Mouse (Mus musculus) C2C12 (cell line): ENCODE results near the gene Tiam1. TPM values are rescaled to one million over a fixed set of nuclear protein-coding genes. Genes with fewer than 3 reads are reported as not detected.

Source experiments
- H3K27me3 ChIP-seq: one replicate; pipeline ENCODE4 v1.6.1; 2011; ENCODE audit not compliant: control insufficient read depth, insufficient read depth, insufficient read length
- H3K36me3 ChIP-seq: one replicate; pipeline ENCODE4 v1.6.1; 2011; ENCODE audit not compliant: control insufficient read depth, insufficient read depth
- H3K4me3 ChIP-seq: one replicate; pipeline ENCODE4 v1.5.1; 2011; ENCODE audit warnings: mild to moderate bottlenecking, control low read depth; ENCODE audit not compliant: poor library complexity, insufficient read depth, severe bottlenecking
- H3K79me2 ChIP-seq: one replicate; pipeline ENCODE4 v1.6.1; 2011; ENCODE audit not compliant: control insufficient read depth, insufficient read depth
- H3K79me3 ChIP-seq: one replicate; pipeline ENCODE4 v1.6.1; 2011; ENCODE audit warnings: low read depth, control low read depth
- H3ac ChIP-seq: one replicate; pipeline ENCODE3; 2011; ENCODE audit warnings: low read depth; ENCODE audit not compliant: control insufficient read depth, insufficient read length
- CEBPB ChIP-seq: IDR thresholded peaks from one replicate; pipeline ENCODE4 v1.6.1; 2011; ENCODE audit warnings: low read depth, mild to moderate bottlenecking, control low read depth, moderate library complexity
- CTCF ChIP-seq: IDR thresholded peaks from one replicate; pipeline ENCODE4 v1.5.1; 2011; ENCODE audit not compliant: control insufficient read depth, insufficient read depth, insufficient read length
- FOSL1 ChIP-seq: IDR thresholded peaks from one replicate; pipeline ENCODE4 v1.8.0; 2011; ENCODE audit warnings: mild to moderate bottlenecking, low read length; ENCODE audit not compliant: poor library complexity, insufficient read depth, severe bottlenecking
- MAX ChIP-seq: IDR thresholded peaks from one replicate; pipeline ENCODE4 v1.6.1; 2011; ENCODE audit warnings: mild to moderate bottlenecking, control low read depth
- MYOD1 ChIP-seq: IDR thresholded peaks from one replicate; pipeline ENCODE4 v1.6.1; 2011; ENCODE audit warnings: low read depth; ENCODE audit not compliant: control insufficient read depth, insufficient read length
- MYOG ChIP-seq: IDR thresholded peaks from one replicate; pipeline ENCODE4 v1.6.1; 2011; ENCODE audit not compliant: control insufficient read depth, insufficient read length; ENCODE audit errors: extremely low read depth
- USF1 ChIP-seq: IDR thresholded peaks from one replicate; pipeline ENCODE4 v1.6.1; 2011; ENCODE audit warnings: low read depth, mild to moderate bottlenecking, control low read depth, moderate library complexity
- long read RNA-seq, 2 experiments: library from polyadenylated mRNA; unstranded; transcript quantifications; one replicate each; pipeline ENCODE4 v2.0.0; 2019 to 2020
- polyA plus RNA-seq: library from polyadenylated mRNA; unstranded; fragments of >200 nt; fragmentation: generic; extraction: Trizol; gene quantifications from one replicate; pipeline ENCODE4 v1.2.1, GENCODE M21; 2012; ENCODE audit warnings: missing spikeins

Gene Tiam1
- 6.9 TPM for polyA plus RNA-seq
- long read RNA-seq, experiment 1, partial matches to known transcripts = 0 of 1 reads
- long read RNA-seq, experiment 1, other reads (novel, unspliced or antisense) = 1 of 1 reads
- long read RNA-seq, experiment 2, full-length matches to known transcripts = 7 of 21 reads
- long read RNA-seq, experiment 2, partial matches to known transcripts = 8 of 21 reads
- long read RNA-seq, experiment 2, other reads (novel, unspliced or antisense) = 6 of 21 reads

GRCm38 (mm10) chr16:90143760-90144516 lies at the start of gene Tiam1:
Gene Tiam1, minus strand, starts transcription at chr16:90143769.
- H3K79me2 ChIP-seq = no peaks in the 10 kb centered on the region
- H3K79me3 ChIP-seq = no peaks in the 10 kb centered on the region
- TF ChIP-seq FOSL1 (no peak), CTCF (peak; percentile 73), USF1 (peak; percentile 64)

GRCm38 (mm10) chr16:90191289-90191688 lies 47.7 kb upstream of the Tiam1 start:
- TF ChIP-seq MYOG (no peak), CEBPB (no peak), CTCF (no peak), USF1 (no peak), FOSL1 (no peak), MYOD1 (no peak), MAX (no peak)
- H3K4me3 ChIP-seq = no peak overlapping the region
- H3K79me3 ChIP-seq = no peaks in the 10 kb centered on the region
- no peaks in the 10 kb centered on the region for H3K36me3 ChIP-seq
- no peaks in the 10 kb centered on the region for H3K79me2 ChIP-seq
- no peaks in the 10 kb centered on the region for H3K27me3 ChIP-seq
- no peak overlapping the region for H3ac ChIP-seq

More at GRCm38 (mm10) chr16:90143760-90144516, at the start of gene Tiam1:
- H3K27me3 ChIP-seq = no peaks in the 10 kb centered on the region
- H3K4me3 ChIP-seq = peak within 1 kb of the TSS; percentile 48
- H3K36me3 ChIP-seq = no peaks in the 10 kb centered on the region
- H3ac ChIP-seq = peak within 1 kb of the TSS; percentile 90

- TF ChIP-seq MYOG = no peak
- TF ChIP-seq CTCF = no peak
- no peak for TF ChIP-seq MAX
- no peak for TF ChIP-seq CEBPB
- no peak for TF ChIP-seq MYOD1
- no peak for TF ChIP-seq FOSL1
- TF ChIP-seq USF1 = no peak
- H3K36me3 ChIP-seq = no peaks in the 10 kb centered on the region
- H3K79me2 ChIP-seq = no peaks in the 10 kb centered on the region
- no peaks in the 10 kb centered on the region for H3K79me3 ChIP-seq
- H3ac ChIP-seq = no peak overlapping the region
- H3K4me3 ChIP-seq = no peak overlapping the region
- H3K27me3 ChIP-seq = no peaks in the 10 kb centered on the region
Measured at GRCm38 (mm10) chr16:90187453-90187852, 43.9 kb upstream of the Tiam1 start.

GRCm38 (mm10) chr16:90185928-90186588 lies 42.5 kb upstream of the Tiam1 start:
- Histone ChIP-seq H3ac (no peak overlapping the region), H3K36me3 (no peaks in the 10 kb centered on the region), H3K4me3 (no peak overlapping the region), H3K79me2 (no peaks in the 10 kb centered on the region), H3K27me3 (no peaks in the 10 kb centered on the region), H3K79me3 (no peaks in the 10 kb centered on the region)
- TF ChIP-seq MYOD1 (no peak), CTCF (peak; percentile 72), FOSL1 (no peak)

GRCm38 (mm10) chr16:90184135-90184534 lies 40.6 kb upstream of the Tiam1 start:
- Histone ChIP-seq H3K79me3 (no peaks in the 10 kb centered on the region), H3K4me3 (no peak overlapping the region), H3K27me3 (no peaks in the 10 kb centered on the region), H3K79me2 (no peaks in the 10 kb centered on the region), H3K36me3 (no peaks in the 10 kb centered on the region), H3ac (no peak overlapping the region)
- TF ChIP-seq USF1 = no peak

- TF ChIP-seq MYOD1 (no peak), CTCF (no peak), CEBPB (no peak), MYOG (no peak), MAX (no peak), USF1 (no peak)
- no peaks in the 10 kb centered on the region for H3K79me2 ChIP-seq
- H3ac ChIP-seq = no peak overlapping the region
- no peaks in the 10 kb centered on the region for H3K79me3 ChIP-seq
- H3K4me3 ChIP-seq = no peak overlapping the region
- no peaks in the 10 kb centered on the region for H3K36me3 ChIP-seq
- no peaks in the 10 kb centered on the region for H3K27me3 ChIP-seq
Measured at GRCm38 (mm10) chr16:90181673-90182072, 38.1 kb upstream of the Tiam1 start.
